Mouse (Mus musculus) kidney, postnatal 36 days (tissue): ENCODE measurements around the gene Prg3.

Experiments used
- DNase-seq, 2 experiments: peaks; one replicate each; pipeline ENCODE4 v3.0.0; 2021 to 2022; ENCODE audit warnings: mixed read lengths in 2 of 2

The Prg3 gene

GRCm38 (mm10) chr2:84999486-85000181 is 11.6 kb downstream of the Prg3 start:
- peak; percentile 10 to 27 for DNase-seq

GRCm38 (mm10) chr2:85001497-85001896 is 13.5 kb downstream of the Prg3 start:
- DNase-seq: peak; percentile 30 to 50

- DNase-seq: no peak
These were observed 14.6 kb downstream of the Prg3 start for GRCm38 (mm10) chr2:85002575-85002974.

- DNase-seq: no peak
These were observed 16.3 kb downstream of the Prg3 start for GRCm38 (mm10) chr2:85004341-85004740.

GRCm38 (mm10) chr2:85006600-85006999 is 18.6 kb downstream of the Prg3 start:
- DNase-seq: no peak

- peak; percentile 19 to 40 for DNase-seq
These were observed 19.7 kb downstream of the Prg3 start for GRCm38 (mm10) chr2:85007729-85008128.

- no peak for DNase-seq
These were observed 21.2 kb downstream of the Prg3 start for GRCm38 (mm10) chr2:85009212-85009611.

- DNase-seq: no peak
These were observed 24.0 kb downstream of the Prg3 start for GRCm38 (mm10) chr2:85011906-85012604.

- DNase-seq: no peak
These were observed 24.7 kb downstream of the Prg3 start for GRCm38 (mm10) chr2:85012679-85013078.

GRCm38 (mm10) chr2:85013826-85014587 is 26.0 kb downstream of the Prg3 start:
- DNase-seq: no peak

- DNase-seq: no peak
These were observed 26.6 kb downstream of the Prg3 start for GRCm38 (mm10) chr2:85014588-85014982.

GRCm38 (mm10) chr2:85022043-85022442 is 34.0 kb downstream of the Prg3 start:
- peak; percentile 37 to 55 for DNase-seq

- no peak for DNase-seq
These were observed 38.2 kb downstream of the Prg3 start for GRCm38 (mm10) chr2:85026178-85026577.

GRCm38 (mm10) chr2:85027281-85027680 is 39.3 kb downstream of the Prg3 start:
- DNase-seq: no peak

- DNase-seq: no peak
These were observed 41.9 kb downstream of the Prg3 start for GRCm38 (mm10) chr2:85029897-85030296.

- no peak for DNase-seq
These were observed 43.0 kb downstream of the Prg3 start for GRCm38 (mm10) chr2:85030989-85031388.

GRCm38 (mm10) chr2:85033121-85033520 is 45.1 kb downstream of the Prg3 start:
- no peak for DNase-seq

GRCm38 (mm10) chr2:85034169-85034568 is 46.2 kb downstream of the Prg3 start:
- no peak for DNase-seq

GRCm38 (mm10) chr2:85036507-85037046 is 48.6 kb downstream of the Prg3 start:
- no peak for DNase-seq

GRCm38 (mm10) chr2:85037047-85038026 is 49.3 kb downstream of the Prg3 start, which contains the start of the genes Ssrp1 and P2rx3:
Gene Ssrp1, plus strand, starts transcription at chr2:85037234.
Gene P2rx3, minus strand, starts transcription at chr2:85037462.
- peak; percentile 93 to 94 for DNase-seq

- no peak for DNase-seq
These were observed 50.3 kb downstream of the Prg3 start for GRCm38 (mm10) chr2:85038336-85038735.
